Mouse (Mus musculus): ENCODE measurements around the gene Atpif1. TPM values are rescaled to one million over a fixed set of nuclear protein-coding genes. Genes with fewer than 3 reads are reported as not detected.
"Not testable (repeated sequence)": the region's sequence is repeated elsewhere in the genome, so short reads cannot be mapped to it uniquely, and the experiment has no call there.

Gene Atpif1
- polyA plus RNA-seq, 1 experiment from 2014 or later: 1,358 TPM

- not testable (repeated sequence) for H3K4me2 ChIP-seq (replicated peaks; ENCODE audit: low read depth, low read length); H3K36me3 ChIP-seq (ENCODE audit: control insufficient read depth, insufficient read depth, low read length); H3K4me3 ChIP-seq (ENCODE audit: low read depth, low read length); H3K27ac ChIP-seq (ENCODE audit: low read length); H3K4me1 ChIP-seq (ENCODE audit: control insufficient read depth, insufficient read depth, low read length); H3K27me3 ChIP-seq (ENCODE audit: control insufficient read depth, insufficient read depth, low read length); H3K9me3 ChIP-seq (ENCODE audit: control insufficient read depth, low read depth, low read length); H3K9ac ChIP-seq (replicated peaks; ENCODE audit: low read depth, low read length); ATAC-seq (ENCODE audit: insufficient number of reproducible peaks, insufficient read depth, low FRiP score, low read depth)
- WGBS: 53% methylated on average over 3 of the region's 3 CpGs
These were observed 51.4 kb downstream of the Atpif1 start for GRCm38 (mm10) chr4:132482104-132482503.

Other genes with a start within 250 kb of the Atpif1 start
- 2.2 and 2.6 TPM in 2 replicates for gene Rab42, start 230.3 kb downstream of the Atpif1 start, polyA plus RNA-seq (2014; fragmentation: Nextera tagmentation; extraction: Ambion mirVana)
- gene Trnau1ap, start 204.1 kb downstream of the Atpif1 start, polyA plus RNA-seq (2014; fragmentation: Nextera tagmentation; extraction: Ambion mirVana): 68.3 and 74.8 TPM in 2 replicates
- gene Rcc1, start 180.1 kb downstream of the Atpif1 start, polyA plus RNA-seq (2014; fragmentation: Nextera tagmentation; extraction: Ambion mirVana): 45.3 and 45.5 TPM in 2 replicates
- 26.3 and 27.5 TPM in 2 replicates for gene Phactr4, start 111.2 kb downstream of the Atpif1 start, polyA plus RNA-seq (2014; fragmentation: Nextera tagmentation; extraction: Ambion mirVana)
- 18.8 and 22.8 TPM in 2 replicates for gene Med18, start 69.7 kb downstream of the Atpif1 start, polyA plus RNA-seq (2014; fragmentation: Nextera tagmentation; extraction: Ambion mirVana)
- 9.6 and 10.1 TPM in 2 replicates for gene Sesn2, start 23.2 kb downstream of the Atpif1 start, polyA plus RNA-seq (2014; fragmentation: Nextera tagmentation; extraction: Ambion mirVana)
- 163 and 171 TPM in 2 replicates for gene Dnajc8, start 1.9 kb upstream of the Atpif1 start, polyA plus RNA-seq (2014; fragmentation: Nextera tagmentation; extraction: Ambion mirVana)
- gene Ptafr, start 30.4 kb upstream of the Atpif1 start, polyA plus RNA-seq (2014; fragmentation: Nextera tagmentation; extraction: Ambion mirVana): 1.0 and 1.2 TPM in 2 replicates
- 30.4 and 32.3 TPM in 2 replicates for gene Eya3, start 105.3 kb upstream of the Atpif1 start, polyA plus RNA-seq (2014; fragmentation: Nextera tagmentation; extraction: Ambion mirVana)
- gene Xkr8, start 198.9 kb upstream of the Atpif1 start, polyA plus RNA-seq (2014; fragmentation: Nextera tagmentation; extraction: Ambion mirVana): 4.1 and 6.3 TPM in 2 replicates
- 5.0 and 6.2 TPM in 2 replicates for gene Smpdl3b, start 223.6 kb upstream of the Atpif1 start, polyA plus RNA-seq (2014; fragmentation: Nextera tagmentation; extraction: Ambion mirVana)
- 102 and 105 TPM in 2 replicates for gene Rpa2, start 234.7 kb upstream of the Atpif1 start, polyA plus RNA-seq (2014; fragmentation: Nextera tagmentation; extraction: Ambion mirVana)